Mouse (Mus musculus): ENCODE data around the gene Mogat1.

Mogat1 gene

GRCm38 (mm10) chr1:78510862-78511261 is at the start of gene Mogat1:
Gene Mogat1 (plus strand): TSS chr1:78510991.
- peak; percentile 47 to 71 for DNase-seq

DNA sequence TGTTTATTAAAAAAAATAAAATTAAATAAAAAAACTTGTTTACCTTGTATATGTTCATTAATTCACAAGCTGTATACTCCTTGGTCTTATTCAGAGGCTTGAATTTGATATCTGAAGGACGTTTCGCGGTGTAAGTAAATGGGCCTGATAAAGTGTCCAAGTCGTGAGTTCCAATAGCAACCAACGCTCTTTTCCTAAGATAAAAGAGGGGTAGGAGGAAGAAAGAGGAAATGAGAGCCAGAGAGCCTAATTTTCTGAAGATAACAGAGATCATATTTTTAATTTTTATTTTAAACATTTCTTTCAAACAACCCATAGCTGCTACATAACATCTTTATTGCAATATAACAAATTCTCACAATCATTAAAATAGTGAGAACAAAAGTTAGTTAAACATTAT is 38.4 kb upstream of the Mogat1 start:
- no peak for DNase-seq

GRCm38 (mm10) chr1:78483430-78483829 is 27.4 kb upstream of the Mogat1 start:
- DNase-seq = no peak

- no peak for DNase-seq
Measured at GRCm38 (mm10) chr1:78484361-78484760, 26.4 kb upstream of the Mogat1 start.

DNA sequence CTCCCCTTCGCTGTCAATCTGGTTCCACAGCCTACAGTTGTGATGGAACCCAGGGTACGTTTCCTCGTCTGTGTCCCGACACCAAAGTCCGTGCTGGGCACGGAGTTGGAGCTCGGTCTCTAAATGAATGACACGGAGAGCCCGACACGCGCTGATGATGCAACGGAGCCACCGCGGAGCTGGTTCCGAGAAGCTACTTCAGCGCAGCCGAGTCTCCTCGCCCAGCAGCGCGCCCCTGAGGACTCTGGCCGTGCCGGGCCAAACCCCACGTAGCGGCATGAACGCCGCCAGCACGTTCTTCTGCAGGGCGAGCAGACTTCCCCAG is 22.4 kb upstream of the Mogat1 start:
- DNase-seq = no peak

DNA sequence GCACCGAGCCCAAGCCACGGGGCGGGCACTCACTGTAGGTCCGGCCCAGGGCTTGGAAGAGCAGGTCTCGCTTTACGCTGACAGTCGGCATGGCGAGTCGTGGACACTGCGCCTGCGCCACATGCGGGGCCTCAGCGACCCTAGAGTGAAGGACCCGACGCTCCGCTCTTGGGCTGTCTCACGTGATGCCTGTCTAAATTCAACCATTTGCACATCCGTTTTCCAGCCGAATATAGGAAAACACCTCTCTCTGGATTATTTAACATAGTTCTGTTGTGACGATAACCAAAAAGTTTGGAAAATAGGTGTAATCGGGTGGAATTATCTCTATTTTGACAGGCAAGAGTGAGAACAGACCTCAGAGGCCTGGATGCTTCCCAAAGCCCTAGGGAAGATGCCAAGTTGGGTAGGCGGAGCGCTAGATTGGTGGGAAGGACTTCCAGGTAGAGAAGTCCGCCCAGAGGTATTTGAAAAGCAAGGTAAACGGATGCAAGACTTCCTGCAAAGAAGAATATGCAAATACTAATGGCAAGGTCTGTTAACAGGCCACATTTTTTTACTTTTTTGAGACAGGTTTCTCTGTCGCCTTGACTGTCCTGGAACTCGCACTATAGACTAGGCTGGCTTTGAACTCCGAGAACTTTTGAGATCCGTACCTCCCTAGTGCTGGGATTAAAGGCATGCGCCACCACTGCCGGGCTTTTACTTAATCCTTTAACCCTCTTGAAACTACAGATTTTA is 21.9 kb upstream of the Mogat1 start, which contains the start of gene Farsb:
TSS of gene Farsb (minus strand) at position 146 of the 741 bp plus-strand sequence.
- peak; percentile 92 to 93 for DNase-seq

- DNase-seq = no peak
Measured at GRCm38 (mm10) chr1:78490143-78490542, 20.6 kb upstream of the Mogat1 start.

GRCm38 (mm10) chr1:78501036-78501435 is 9.8 kb upstream of the Mogat1 start:
- peak; percentile 36 to 49 for DNase-seq

DNA sequence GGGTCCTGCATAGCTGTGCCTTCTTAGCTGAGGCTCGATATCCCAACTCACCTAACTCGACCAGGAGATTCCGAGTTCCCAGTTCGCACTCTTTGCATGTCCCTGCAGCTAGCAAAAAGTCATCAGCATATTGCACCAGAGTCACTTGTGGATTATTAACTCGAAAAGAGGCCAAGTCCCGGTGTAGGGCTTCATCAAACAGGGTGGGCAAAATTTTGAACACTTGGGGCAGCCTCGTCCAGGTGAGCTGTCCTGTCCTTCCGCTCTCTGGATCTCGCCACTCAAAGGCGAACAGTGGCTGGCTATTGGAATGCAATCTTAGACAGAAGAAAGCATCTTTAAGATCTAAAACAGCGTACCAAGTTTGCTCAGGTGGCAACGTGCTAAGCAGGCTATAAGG is 8.9 kb upstream of the Mogat1 start:
- peak; percentile 43 to 60 for DNase-seq

GRCm38 (mm10) chr1:78502527-78502926 is 8.3 kb upstream of the Mogat1 start:
- peak; percentile 86 to 88 for DNase-seq

DNA sequence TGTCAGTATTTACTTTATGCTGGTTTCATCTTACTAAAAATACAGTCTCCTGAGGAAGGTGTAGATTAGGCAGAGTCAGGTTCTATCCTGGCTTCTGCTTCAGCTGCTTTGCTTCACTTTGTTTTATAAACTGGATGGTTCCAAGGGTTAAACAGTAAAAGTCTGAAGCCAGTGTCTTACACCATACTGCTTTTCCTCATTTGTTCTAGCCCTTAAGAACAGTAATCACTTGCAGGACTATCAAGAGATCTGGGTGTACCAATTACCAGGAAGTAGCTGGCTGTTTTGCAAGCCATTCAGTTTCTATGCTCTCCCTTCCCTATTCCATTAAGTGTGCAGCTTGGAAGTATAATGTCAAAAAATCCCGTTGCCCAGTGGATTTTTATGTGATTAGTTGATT is 3.7 kb upstream of the Mogat1 start:
- DNase-seq = no peak

- peak; percentile 35 to 75 for DNase-seq
Measured at GRCm38 (mm10) chr1:78511621-78512160, 900 bp downstream of the Mogat1 start, which contains the start of gene BC035947. Gene BC035947 (minus strand): TSS chr1:78512158.

GRCm38 (mm10) chr1:78512756-78513155 is 2.0 kb downstream of the Mogat1 start:
- DNase-seq = no peak

DNA sequence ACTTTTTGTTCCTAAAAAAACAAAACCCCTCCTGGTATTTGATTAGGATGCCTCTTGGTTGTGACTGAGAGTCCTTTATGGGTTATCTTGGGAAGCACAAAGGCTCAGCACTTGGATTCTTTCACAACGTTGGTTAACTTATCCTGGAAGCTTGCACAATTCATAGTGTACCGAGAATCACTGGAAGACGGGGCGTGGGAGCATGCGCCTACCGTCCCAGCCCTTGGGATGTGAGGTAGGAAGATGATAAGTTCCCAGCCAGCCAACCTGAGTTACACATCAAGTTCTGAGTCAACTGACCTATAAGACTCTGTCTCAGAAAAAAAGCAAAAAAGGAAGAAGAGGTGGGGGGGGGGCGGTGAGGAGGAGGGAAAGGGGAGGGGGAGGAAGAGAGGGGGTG is 8.1 kb downstream of the Mogat1 start:
- DNase-seq = no peak

DNA sequence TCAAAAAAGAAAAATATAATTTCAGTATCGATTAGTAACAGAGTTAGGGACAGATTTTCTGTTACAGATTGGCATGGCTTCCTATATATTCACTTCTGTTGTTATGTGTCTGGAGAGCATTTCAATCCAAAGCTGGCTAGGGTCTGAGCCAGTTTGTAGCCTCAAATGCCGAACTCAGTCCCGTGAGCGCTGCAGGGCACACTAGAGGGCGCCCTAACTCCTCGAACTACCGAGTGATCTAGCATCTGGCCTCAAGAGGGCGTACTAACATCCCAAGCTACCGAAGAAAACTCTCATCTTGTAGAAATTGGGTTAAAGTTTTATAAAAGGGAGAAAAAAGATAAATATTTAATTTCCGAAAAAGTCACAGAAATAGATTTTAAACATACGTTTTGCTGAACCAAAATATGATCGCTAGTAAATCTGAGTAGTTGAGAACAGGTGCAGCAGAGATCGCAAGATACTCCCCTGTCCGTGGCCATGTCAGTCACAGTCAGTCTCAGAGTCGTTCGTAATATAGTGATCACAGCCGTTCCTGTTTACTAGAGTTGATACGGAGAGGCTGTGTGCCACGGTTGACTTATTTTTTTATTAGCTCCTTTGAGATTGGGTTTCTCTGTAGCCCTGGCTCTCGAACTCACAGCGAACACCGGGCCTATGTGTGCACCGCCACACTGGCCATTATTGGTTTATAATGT is 14.5 kb downstream of the Mogat1 start:
- DNase-seq = peak; percentile 64 to 85

DNA sequence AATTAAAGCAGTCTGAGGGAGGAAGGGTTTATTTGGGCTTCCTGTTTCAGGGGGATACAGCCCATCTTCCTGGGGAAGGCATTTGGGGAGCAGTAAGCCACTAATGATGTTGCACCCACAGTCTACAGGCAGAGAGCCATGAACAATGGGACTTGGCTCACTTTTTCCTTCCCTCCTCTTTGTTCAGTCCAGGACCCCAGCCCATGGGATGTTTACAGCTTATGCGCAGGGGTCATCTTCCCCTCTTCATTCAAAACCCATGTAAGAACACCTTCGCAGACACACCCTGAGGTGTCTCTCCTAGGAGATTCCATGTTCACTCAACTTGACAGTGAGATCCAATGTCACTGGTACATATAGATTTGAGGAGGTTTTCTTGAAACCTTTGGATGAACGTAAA is 17.6 kb downstream of the Mogat1 start:
- DNase-seq = no peak

DNA sequence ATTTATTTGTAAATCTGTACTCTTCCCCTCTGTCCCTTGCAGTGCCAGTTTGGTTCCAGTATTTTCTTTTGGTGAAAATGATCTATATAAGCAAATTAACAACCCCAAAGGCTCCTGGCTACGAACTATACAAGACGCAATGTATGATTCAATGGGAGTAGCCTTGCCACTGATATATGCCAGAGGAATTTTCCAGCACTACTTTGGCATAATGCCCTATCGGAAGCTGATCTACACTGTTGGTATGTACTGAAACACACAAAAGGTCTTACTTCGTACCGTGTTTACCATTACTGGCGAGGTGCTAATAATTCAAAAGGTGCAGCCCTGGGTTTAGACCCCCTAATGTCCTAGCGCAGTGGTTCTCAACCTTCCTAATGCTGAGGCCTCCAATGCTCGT is 18.2 kb downstream of the Mogat1 start:
- DNase-seq = no peak

DNA sequence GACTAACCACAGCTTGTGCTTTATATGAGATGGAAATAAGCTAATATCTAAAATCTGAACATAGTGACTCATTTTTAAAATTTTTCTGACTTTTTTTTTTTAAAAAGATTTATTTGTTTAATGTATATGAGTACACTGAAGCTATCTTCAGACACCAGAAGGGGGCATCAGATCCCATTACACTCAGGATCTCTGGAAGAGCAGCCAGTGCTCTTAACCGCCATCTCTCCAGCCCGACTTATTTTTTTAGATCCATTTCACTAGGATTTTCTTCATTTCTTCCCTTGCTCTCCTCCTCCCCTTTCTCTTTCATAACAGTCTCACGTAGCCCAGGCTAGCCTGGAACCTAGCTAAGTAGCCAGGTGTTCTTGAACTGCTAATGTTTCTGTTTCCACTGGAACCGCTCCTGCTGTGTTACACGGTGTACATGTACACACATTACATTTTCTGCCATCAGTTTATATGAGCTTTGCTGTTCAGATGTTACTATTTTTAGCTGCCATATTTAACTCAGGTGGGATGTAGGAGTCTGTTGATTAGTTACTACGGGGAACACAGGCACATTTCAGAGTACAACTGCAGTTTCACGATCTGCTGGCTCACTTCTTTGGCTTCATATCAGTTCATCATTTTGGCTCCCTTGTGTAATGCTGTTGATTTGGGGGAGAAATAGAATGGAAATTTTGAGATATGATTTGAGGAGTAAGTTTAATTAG is 19.9 kb downstream of the Mogat1 start:
- no peak for DNase-seq

GRCm38 (mm10) chr1:78532184-78532800 is 21.5 kb downstream of the Mogat1 start:
- DNase-seq = no peak

GRCm38 (mm10) chr1:78534428-78535150 is 23.8 kb downstream of the Mogat1 start:
- no peak for DNase-seq

DNA sequence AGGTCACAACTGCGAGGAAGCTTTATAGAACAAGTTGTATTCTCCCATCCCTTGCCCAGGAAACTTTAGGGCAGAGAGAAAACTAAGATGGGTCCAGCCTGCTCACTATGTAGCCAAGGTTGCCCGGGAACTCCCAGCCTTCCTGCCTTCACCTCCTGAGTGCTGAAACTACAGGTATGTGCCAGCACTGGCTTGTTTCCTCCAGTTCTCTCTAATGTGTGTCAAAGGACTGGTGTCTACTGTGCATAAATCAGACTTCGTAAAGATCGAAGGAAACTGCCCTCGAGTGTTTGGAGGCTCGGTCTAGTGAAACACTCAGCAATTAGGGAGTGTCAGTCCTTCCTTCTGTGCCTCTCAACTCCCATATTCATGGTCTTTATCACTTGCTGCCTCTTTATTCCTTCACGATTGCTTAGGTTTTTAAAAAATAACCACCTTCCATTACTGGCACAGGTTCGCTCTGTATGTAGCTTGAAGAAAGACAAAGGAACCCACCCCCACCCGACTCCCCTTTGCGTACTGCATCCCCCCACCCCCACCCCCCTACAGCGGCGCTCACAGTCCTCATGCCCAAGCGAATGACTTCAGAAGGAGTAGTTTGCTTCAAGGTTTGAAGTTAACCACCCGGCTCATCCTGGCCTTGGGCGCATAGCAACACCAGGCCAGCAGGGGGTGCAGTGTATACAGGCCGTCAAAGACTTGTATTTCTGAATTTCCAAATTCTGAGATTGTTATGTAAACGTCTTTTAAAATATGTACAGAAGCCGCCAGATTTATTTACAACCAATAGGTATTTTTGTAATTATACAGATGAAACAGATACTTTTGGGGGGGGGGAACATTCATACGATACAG is 25.7 kb downstream of the Mogat1 start:
- peak; percentile 74 to 88 for DNase-seq
